Mouse (Mus musculus) hindbrain, postnatal 0 days (tissue): ENCODE measurements at regions not wholly inside any gene's neighbourhood (a gene's known extent, or its start where the extent isn't known, plus 50 kb on each side); places are given as distances from the start of the nearest gene placed in this dataset.

Experiments used
- ATAC-seq: fragments of 200-750 bp; cut with Nextera tagmentation; 2 replicates; pipeline ENCODE4 v1.8.0; 2017; ENCODE audit warnings: mild to moderate bottlenecking, moderate TSS enrichment, moderate library complexity
- DNase-seq: peaks from one replicate; pipeline ENCODE4 v3.0.0-alpha.2; 2015; ENCODE audit warnings: low spot score
- H3K27ac ChIP-seq: fragments of 300-500 bp; sonication (generic); 2 replicates; pipeline ENCODE4 v1.5.1; 2014; ENCODE audit warnings: mild to moderate bottlenecking
- H3K27me3 ChIP-seq: fragments of 300-500 bp; sonication (generic); 2 replicates; pipeline ENCODE4 v1.6.1; 2014; ENCODE audit warnings: low read length, mixed read lengths; ENCODE audit not compliant: insufficient read depth
- H3K36me3 ChIP-seq: fragments of 300-500 bp; sonication (generic); 2 replicates; pipeline ENCODE4 v1.6.1; 2014; ENCODE audit warnings: low read length, mixed read lengths; ENCODE audit not compliant: insufficient read depth
- H3K4me1 ChIP-seq: fragments of 300-500 bp; sonication (generic); 2 replicates; pipeline ENCODE4 v1.6.1; 2014; ENCODE audit warnings: antibody characterized with exemption, low read length, mixed read lengths; ENCODE audit not compliant: insufficient read depth
- H3K4me2 ChIP-seq: fragments of 300-500 bp; sonication (generic); 2 replicates; pipeline ENCODE4 v1.6.1; 2014; ENCODE audit warnings: low read depth, mild to moderate bottlenecking, low read length, moderate library complexity, mixed read lengths
- H3K4me3 ChIP-seq: fragments of 300-500 bp; sonication (generic); 2 replicates; pipeline ENCODE4 v1.5.1; 2014; ENCODE audit warnings: low read length
- H3K9ac ChIP-seq: fragments of 300-500 bp; sonication (generic); replicated peaks from 2 replicates; pipeline ENCODE4 v1.6.1; 2014; ENCODE audit warnings: mild to moderate bottlenecking, low read length, moderate library complexity, mixed read lengths
- H3K9me3 ChIP-seq: fragments of 300-500 bp; sonication (generic); 2 replicates; pipeline ENCODE4 v1.6.1; 2016; ENCODE audit warnings: low read length, mixed read lengths
- CTCF ChIP-seq: IDR thresholded peaks from 2 replicates; pipeline ENCODE4 v1.5.1; 2016; ENCODE audit warnings: antibody characterized with exemption, control low read depth, low read depth
- WGBS: fragments of 180-500 bp; shearing (Covaris S2); extraction: QIAGEN DNeasy Blood & Tissue Kit; methylation state at CpG from one replicate; pipeline ENCODE4 v1.1.7; 2014; 5-methylcytosine and 5-hydroxymethylcytosine counted together

- WGBS: 89% methylated on average over 3 of the region's 3 CpGs
- TF ChIP-seq CTCF: no peak
- H3K36me3 ChIP-seq: no peaks in the 10 kb centered on the region
- no peak overlapping the region for H3K4me2 ChIP-seq
- H3K27me3 ChIP-seq: no peaks in the 10 kb centered on the region
- no peak overlapping the region for H3K27ac ChIP-seq
- H3K4me3 ChIP-seq: no peak overlapping the region
- peaks cover 3% of the 10 kb centered on the region; the same call in 1 of the 2 replicates for H3K9me3 ChIP-seq
- DNase-seq (no peak), ATAC-seq (no peak)
- no peaks in the 10 kb centered on the region for H3K4me1 ChIP-seq
- no peak overlapping the region for H3K9ac ChIP-seq
Measured at GRCm38 (mm10) chr10:21479403-21479802, 102.3 kb downstream of the Aldh8a1 start.

DNA sequence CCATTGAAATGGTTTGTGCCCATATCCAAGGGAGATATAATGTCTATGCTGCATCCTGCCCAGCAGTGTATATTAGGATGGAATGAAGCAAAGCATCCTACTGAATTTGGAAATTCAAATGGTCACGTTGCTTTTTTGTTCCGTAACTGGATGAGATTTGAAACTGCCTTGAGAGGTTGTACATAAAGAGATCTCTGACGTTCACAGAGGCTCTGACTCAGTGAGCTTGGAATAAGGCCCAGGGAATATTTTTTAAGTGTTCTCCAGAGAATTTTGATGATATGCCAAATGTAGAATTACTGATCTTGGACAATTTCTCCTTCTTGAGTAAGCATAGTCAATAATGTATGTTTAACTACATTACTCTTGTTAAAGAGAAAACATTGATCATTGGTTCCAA lies 104.2 kb downstream of the Aldh8a1 start:
- no peak overlapping the region for H3K27ac ChIP-seq
- ATAC-seq (no peak), DNase-seq (no peak)
- no peak for TF ChIP-seq CTCF
- H3K9me3 ChIP-seq: peaks cover 3% of the 10 kb centered on the region; the same call in 1 of the 2 replicates
- 86% methylated on average over 3 of the region's 3 CpGs for WGBS
- no peak overlapping the region for H3K4me2 ChIP-seq
- no peak overlapping the region for H3K9ac ChIP-seq
- no peak overlapping the region for H3K4me3 ChIP-seq
- no peaks in the 10 kb centered on the region for H3K36me3 ChIP-seq
- H3K4me1 ChIP-seq: no peaks in the 10 kb centered on the region
- H3K27me3 ChIP-seq: no peaks in the 10 kb centered on the region

DNA sequence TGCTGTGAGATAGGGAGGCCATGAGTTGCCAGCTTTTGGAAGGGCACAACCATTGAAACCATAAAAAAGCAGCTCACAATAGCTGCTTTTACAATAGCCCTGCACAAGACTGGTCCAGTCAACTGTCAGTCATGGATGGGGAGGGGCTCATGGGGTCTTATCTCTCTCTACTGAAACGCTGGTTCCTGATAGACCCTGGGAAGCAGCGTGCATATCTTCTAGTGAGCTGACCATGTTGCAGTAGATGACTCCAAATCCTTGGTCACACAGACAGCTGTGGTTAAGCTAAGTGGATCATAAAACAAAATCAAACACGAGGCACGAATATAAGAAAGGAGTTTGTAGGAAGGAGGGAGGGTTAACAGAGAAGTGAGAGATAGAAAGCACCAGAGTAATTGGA lies 105.0 kb downstream of the Aldh8a1 start:
- no peaks in the 10 kb centered on the region for H3K36me3 ChIP-seq
- no peaks in the 10 kb centered on the region for H3K27me3 ChIP-seq
- TF ChIP-seq CTCF: no peak
- H3K4me3 ChIP-seq: no peak overlapping the region
- ATAC-seq (no peak), DNase-seq (no peak)
- peaks cover 3% of the 10 kb centered on the region; the same call in 1 of the 2 replicates for H3K9me3 ChIP-seq
- H3K4me1 ChIP-seq: no peaks in the 10 kb centered on the region
- no peak overlapping the region for H3K9ac ChIP-seq
- 68% methylated on average over 4 of the region's 4 CpGs for WGBS
- no peak overlapping the region for H3K27ac ChIP-seq
- H3K4me2 ChIP-seq: no peak overlapping the region

GRCm38 (mm10) chr10:21482659-21483058 lies 105.6 kb downstream of the Aldh8a1 start:
- DNase-seq: no peak

DNA sequence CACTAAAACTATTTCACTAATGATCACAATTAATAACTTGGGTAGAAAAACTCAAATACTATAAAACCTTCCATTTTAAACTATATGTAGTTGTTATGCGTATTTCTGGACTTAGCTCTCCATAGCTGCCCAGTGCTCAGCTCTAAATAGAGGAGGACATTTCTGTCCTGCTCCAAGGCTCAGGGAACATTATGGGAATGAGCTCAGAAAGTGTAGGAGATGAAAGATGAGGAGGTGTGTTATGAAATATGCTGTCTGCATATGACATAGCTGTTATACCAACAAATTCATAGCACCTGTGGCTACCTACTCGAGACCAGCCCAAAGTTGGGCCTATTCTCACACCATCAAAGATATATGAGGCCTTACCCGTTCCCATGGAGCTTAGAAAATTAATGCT lies 106.3 kb downstream of the Aldh8a1 start:
- no peak for TF ChIP-seq CTCF
- Histone ChIP-seq H3K27ac (no peak overlapping the region), H3K9ac (no peak overlapping the region), H3K36me3 (no peaks in the 10 kb centered on the region), H3K4me2 (no peak overlapping the region), H3K9me3 (peaks cover 3% of the 10 kb centered on the region; the same call in 1 of the 2 replicates), H3K4me1 (no peaks in the 10 kb centered on the region), H3K27me3 (no peaks in the 10 kb centered on the region), H3K4me3 (no peak overlapping the region)
- no peak for ATAC-seq
- WGBS: 89% methylated on average over 3 of the region's 3 CpGs
- no peak for DNase-seq

More at GRCm38 (mm10) chr10:21482659-21483058, 105.6 kb downstream of the Aldh8a1 start:
- H3K36me3 ChIP-seq: no peaks in the 10 kb centered on the region
- no peak for ATAC-seq
- 76% methylated on average over 9 of the region's 9 CpGs for WGBS
- no peak overlapping the region for H3K4me2 ChIP-seq
- H3K9me3 ChIP-seq: peaks cover 3% of the 10 kb centered on the region; the same call in 1 of the 2 replicates
- no peak overlapping the region for H3K27ac ChIP-seq
- no peaks in the 10 kb centered on the region for H3K27me3 ChIP-seq
- no peak overlapping the region for H3K4me3 ChIP-seq
- no peak for TF ChIP-seq CTCF
- H3K4me1 ChIP-seq: no peaks in the 10 kb centered on the region
- no peak overlapping the region for H3K9ac ChIP-seq

DNA sequence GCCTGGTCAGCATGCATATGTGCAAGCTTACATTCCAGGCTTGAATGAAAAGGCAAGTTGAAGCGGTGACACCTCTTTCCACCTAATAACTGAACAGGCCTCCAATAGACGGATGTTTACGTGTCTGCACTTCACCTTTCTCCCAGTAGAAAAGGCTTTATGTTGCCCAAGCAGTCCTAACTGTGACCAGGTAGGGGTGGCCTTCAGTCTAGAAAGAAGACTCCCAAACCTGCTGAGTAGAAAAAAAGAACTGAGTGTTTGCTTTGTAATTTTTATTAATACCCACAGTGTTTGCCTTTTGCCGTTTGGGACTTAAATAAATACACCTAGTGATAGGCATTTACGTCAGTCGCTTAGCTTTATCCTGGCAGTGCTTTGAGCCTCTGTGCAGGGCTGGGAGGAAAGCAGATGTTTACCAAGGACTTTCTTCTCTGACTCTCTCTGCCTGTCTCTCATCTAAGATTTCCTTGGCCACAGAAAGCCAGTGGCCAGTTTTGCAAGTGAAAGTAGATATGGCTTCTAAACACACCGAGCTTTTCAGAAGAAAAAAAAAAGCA lies 104.5 kb upstream of the 1700020N01Rik start:
- Histone ChIP-seq H3K4me3 (no peak overlapping the region), H3K9me3 (no peaks in the 10 kb centered on the region), H3K9ac (no peak overlapping the region), H3K27me3 (no peaks in the 10 kb centered on the region), H3K27ac (no peak overlapping the region), H3K4me2 (no peak overlapping the region), H3K36me3 (no peaks in the 10 kb centered on the region), H3K4me1 (no peaks in the 10 kb centered on the region)
- no peak for TF ChIP-seq CTCF
- 89% methylated on average over 7 of the region's 7 CpGs for WGBS
- no peak for DNase-seq
- no peak for ATAC-seq

- no peak overlapping the region for H3K9ac ChIP-seq
- H3K4me1 ChIP-seq: no peaks in the 10 kb centered on the region
- no peak overlapping the region for H3K4me2 ChIP-seq
- H3K9me3 ChIP-seq: no peaks in the 10 kb centered on the region
- DNase-seq (no peak), ATAC-seq (no peak)
- H3K27me3 ChIP-seq: no peaks in the 10 kb centered on the region
- TF ChIP-seq CTCF: no peak
- WGBS: 78% methylated on average over 8 of the region's 8 CpGs
- no peak overlapping the region for H3K4me3 ChIP-seq
- H3K36me3 ChIP-seq: no peaks in the 10 kb centered on the region
- H3K27ac ChIP-seq: no peak overlapping the region
Measured at GRCm38 (mm10) chr10:21490910-21491309, 102.0 kb upstream of the 1700020N01Rik start.
